Mouse (Mus musculus): ENCODE data around the gene Prkcg. TPM values are rescaled to one million over a fixed set of nuclear protein-coding genes. Genes with fewer than 3 reads are reported as not detected.

Prkcg gene
- polyA plus RNA-seq, 1 experiment from 2014 or later = 0.35 TPM

DNA sequence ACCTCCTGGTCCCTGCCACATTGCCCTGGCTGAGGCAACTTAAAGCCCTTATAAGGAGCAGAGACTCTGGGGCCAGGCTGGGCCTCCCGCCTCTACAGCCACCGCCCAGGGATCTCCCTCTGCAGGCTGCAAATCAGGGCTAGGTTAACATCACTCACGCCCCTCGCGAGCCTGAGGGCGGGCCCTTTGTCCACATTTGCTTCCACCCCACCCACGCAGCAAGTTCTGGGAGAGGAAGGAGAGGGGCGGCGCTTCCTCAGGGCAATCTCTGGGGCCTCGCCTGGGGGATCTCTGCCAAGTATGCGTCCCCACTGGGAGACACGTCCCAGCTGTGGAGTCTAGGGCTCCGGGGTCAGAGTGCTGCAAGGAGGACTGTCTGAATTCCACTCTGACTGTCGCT, 3.8 kb downstream of the Prkcg start:
- peaks cover 44% of the 10 kb centered on the region for H3K4me1 ChIP-seq
- DNase-seq (ENCODE audit: low spot score) = peak; percentile 98
- no peaks in the 10 kb centered on the region for H3K27me3 ChIP-seq (ENCODE audit: insufficient read depth, poor library complexity, severe bottlenecking)
- peaks cover 40% of the 10 kb centered on the region for H3K36me3 ChIP-seq
- H3K4me3 ChIP-seq = peak overlapping the region; percentile 68
- no peaks in the 10 kb centered on the region; the same call in 1 of the 2 replicates for H3K9me3 ChIP-seq
- WGBS = under 1% methylated on average over 14 of the region's 14 CpGs
- H3K27ac ChIP-seq = peak overlapping the region; percentile 93

DNA sequence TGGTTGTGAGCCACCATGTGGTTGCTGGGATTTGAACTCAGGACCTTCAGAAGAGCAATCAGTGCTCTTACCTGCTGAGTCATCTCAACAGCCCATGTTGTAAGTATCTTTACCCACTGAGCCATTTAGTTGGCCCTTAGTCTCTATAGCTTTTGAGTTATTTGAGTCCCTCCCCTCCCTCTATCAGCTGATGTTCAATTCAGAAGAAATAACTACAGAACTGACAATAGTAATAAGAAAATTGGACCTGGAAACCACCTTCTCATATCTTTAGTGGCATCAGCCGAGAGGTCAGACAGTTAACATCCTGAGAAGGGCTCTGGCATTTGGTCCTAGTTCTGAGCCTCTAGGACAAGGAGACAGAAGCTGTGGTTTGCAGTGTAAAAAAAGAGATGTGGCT, 5.8 kb downstream of the Prkcg start:
- no peak for DNase-seq (ENCODE audit: low spot score)
- H3K27me3 ChIP-seq (ENCODE audit: insufficient read depth, poor library complexity, severe bottlenecking) = no peaks in the 10 kb centered on the region
- no peak overlapping the region for H3K27ac ChIP-seq
- H3K4me1 ChIP-seq = peaks cover 53% of the 10 kb centered on the region
- no peak overlapping the region for H3K4me3 ChIP-seq
- peaks cover 55% of the 10 kb centered on the region for H3K36me3 ChIP-seq
- H3K9me3 ChIP-seq = no peaks in the 10 kb centered on the region; the same call in 1 of the 2 replicates
- 81% methylated on average over 1 of the region's 1 CpGs for WGBS

DNA sequence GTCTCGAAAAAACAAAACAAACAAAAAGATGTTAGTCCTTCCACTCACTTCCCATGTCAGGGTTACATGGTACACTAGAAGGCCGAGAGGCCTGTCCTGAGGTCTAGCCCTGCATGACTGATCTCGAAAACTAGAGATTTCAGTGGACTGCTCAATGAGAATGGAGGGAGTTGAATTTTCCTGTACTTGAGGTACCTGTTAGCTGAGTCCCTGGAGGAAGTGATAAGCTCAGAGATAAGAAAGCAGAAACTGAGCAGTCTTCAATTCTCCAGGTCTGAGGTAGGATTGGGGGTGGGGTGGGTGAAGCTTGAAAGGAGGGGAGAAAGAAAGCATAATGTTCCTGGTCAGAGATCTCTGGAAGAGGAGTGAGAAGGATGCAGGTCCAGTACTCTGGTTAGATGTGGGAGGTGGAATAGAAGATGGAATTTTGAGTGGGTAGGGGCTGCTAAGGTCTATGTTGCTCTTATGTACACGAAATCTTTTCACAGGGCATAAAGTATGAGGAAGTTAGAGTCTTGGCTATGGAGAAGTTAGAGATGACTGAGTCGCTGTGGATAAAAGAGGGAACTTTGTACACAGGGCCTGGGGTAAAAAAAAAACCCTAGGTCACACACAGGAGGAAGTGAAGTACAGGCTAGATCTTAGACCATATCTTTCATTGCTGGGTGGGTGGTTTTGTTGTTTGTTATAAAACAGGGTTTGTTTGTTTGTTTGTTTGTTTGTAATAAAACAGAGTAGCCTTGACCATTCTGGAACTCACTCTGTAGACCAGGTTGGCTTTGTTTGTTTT, 6.5 kb downstream of the Prkcg start:
- Histone ChIP-seq H3K4me3 (no peak overlapping the region), H3K27me3 (ENCODE audit: insufficient read depth, poor library complexity, severe bottlenecking) (no peaks in the 10 kb centered on the region), H3K9me3 (no peaks in the 10 kb centered on the region; the same call in 1 of the 2 replicates), H3K4me1 (peaks cover 52% of the 10 kb centered on the region), H3K36me3 (peaks cover 61% of the 10 kb centered on the region), H3K27ac (no peak overlapping the region)
- no peak for DNase-seq (ENCODE audit: low spot score)
- WGBS = 82% methylated on average over 5 of the region's 5 CpGs

DNA sequence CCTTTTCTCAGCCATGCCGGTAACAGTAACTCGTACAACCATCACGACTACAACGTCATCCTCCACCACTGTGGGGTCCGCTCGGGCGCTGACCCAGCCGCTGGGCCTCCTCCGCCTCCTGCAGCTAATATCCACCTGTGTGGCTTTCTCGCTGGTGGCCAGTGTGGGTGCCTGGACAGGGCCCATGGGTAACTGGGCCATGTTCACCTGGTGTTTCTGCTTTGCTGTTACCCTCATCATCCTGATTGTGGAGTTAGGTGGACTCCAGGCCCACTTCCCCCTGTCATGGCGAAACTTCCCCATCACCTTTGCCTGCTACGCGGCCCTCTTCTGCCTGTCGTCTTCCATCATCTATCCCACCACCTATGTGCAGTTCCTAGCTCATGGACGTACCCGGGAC, 7.7 kb downstream of the Prkcg start:
- no peak overlapping the region for H3K4me3 ChIP-seq
- no peak overlapping the region for H3K27ac ChIP-seq
- WGBS = 91% methylated on average over 16 of the region's 16 CpGs
- H3K9me3 ChIP-seq = no peaks in the 10 kb centered on the region
- H3K4me1 ChIP-seq = peaks cover 47% of the 10 kb centered on the region
- peaks cover 61% of the 10 kb centered on the region for H3K36me3 ChIP-seq
- no peak for DNase-seq (ENCODE audit: low spot score)
- H3K27me3 ChIP-seq (ENCODE audit: insufficient read depth, poor library complexity, severe bottlenecking) = no peaks in the 10 kb centered on the region

DNA sequence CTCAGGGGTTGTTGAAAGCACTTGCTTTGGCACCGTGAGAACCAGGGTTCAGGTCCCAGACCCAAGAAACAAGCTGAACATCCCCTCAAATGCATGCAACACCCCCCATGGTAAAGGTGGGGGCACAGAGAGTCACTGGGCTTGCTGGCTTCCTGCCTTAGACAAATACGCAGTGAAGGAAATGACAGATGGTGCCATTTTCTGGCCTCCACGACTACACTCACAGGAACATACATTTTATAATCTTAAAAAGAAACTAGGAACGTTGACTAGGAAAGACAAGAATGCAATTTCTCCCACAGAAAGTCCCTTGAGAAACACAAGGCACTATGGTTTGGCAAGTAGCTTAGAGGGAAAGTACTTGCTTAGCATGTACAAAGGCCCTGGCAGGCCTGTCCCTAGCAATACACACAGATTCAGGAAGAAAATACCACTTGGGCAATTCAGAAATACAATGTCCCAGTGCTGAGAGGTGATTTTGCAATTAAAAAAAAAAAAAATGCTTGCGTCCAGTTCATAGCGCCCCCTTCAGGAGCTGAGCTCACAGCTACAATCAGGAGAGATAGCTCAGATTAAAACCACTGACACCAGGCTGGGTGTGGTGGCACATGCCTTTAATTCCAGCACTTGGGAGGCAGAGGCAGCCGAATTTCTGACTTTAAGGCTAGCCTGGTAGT, 11.1 kb downstream of the Prkcg start:
- DNase-seq (ENCODE audit: low spot score) = no peak
- Histone ChIP-seq H3K9me3 (no peaks in the 10 kb centered on the region), H3K36me3 (peaks cover 47% of the 10 kb centered on the region), H3K4me1 (peaks cover 51% of the 10 kb centered on the region), H3K4me3 (no peak overlapping the region), H3K27me3 (ENCODE audit: insufficient read depth, poor library complexity, severe bottlenecking) (peaks cover 21% of the 10 kb centered on the region), H3K27ac (no peak overlapping the region)
- WGBS = 53% methylated on average over 7 of the region's 7 CpGs

DNA sequence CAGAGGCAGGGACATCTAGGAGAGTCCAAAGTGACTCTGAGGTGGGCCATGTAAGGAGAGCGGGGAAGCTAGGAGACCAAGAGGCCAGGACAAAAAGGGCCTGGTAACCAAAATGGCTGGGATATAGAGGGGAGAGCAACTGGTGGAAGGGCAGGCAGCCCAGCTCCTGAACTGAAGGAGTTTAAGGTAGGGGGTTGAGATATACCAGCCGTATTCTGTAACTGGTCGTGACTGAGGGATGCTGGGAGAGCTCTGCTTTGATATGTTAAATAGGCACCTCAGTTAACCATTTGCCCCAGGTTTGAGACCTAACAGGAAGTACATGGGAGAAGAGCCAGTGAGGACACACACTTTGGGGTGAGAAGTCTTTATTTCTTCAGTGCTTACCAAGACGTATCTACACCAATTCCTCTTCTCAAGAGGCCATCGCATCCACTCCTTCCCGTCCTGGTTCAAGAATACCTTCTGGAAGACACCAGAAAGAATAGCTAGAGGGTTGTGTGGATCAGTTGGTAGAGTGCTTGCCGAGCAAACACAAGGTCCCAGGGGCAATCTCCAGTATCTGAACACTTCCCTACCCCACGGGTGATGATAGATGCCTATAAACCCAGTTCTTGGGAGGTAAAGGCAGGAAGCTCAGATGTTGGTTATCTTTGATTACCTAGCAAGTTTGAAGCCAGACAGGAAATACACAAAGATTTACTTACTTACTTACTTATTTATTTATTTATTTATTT, 12.1 kb downstream of the Prkcg start:
- Histone ChIP-seq H3K4me1 (peaks cover 49% of the 10 kb centered on the region), H3K36me3 (peaks cover 38% of the 10 kb centered on the region), H3K27me3 (ENCODE audit: insufficient read depth, poor library complexity, severe bottlenecking) (peaks cover 31% of the 10 kb centered on the region), H3K27ac (no peak overlapping the region), H3K9me3 (no peaks in the 10 kb centered on the region), H3K4me3 (peak overlapping the region; percentile 60; the same call in 1 of the 2 replicates)
- no peak for DNase-seq (ENCODE audit: low spot score)
- WGBS = 48% methylated on average over 8 of the region's 8 CpGs

DNA sequence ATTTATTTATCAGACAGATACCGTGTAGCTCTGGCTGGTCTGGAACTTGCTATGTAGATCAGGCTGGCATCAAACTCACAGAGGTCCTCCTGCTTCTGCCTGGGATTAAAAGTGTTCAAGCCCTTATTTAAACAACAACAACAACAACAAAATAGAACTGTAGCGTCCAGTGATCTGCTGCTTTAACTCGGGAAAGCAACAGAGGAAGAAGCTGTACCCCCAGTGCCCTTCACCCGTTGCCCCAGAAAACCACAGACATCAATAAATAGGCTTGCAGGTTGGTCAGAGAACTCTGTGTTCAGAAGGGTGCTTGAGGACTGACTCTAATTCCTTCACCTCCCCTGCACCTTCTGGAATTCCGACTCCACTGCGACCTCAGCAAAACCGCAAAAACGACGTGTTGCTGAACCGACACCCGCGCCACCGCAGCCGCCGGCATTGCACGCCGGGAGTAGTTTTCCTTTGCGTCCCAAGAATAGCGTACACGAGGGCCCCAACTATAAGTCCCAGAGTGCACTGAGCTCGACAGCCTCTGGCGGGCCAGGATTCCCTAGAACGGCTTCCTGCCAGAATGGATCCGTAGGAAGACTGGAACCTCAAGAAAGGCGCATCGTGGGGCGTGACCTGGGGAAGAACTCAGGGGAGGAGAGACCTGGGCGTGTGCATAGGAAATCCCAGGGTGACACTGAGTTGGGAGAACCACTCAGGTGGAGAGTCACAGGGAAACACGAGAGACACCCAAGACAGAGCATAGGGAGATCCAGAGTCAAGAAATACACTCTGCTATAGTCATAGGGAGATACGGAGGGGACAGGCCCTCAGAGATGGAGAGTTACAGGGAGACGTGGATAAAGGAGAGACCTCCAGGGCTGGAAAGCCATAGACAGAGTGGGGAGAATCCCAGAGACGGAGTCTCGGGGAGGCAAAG, 12.9 kb downstream of the Prkcg start:
- H3K27ac ChIP-seq = peak overlapping the region; percentile 79
- peak overlapping the region; percentile 60 for H3K4me3 ChIP-seq
- H3K9me3 ChIP-seq = no peaks in the 10 kb centered on the region
- peaks cover 29% of the 10 kb centered on the region for H3K36me3 ChIP-seq
- WGBS = 5% methylated on average over 33 of the region's 33 CpGs
- DNase-seq (ENCODE audit: low spot score) = peak; percentile 82
- H3K4me1 ChIP-seq = peaks cover 46% of the 10 kb centered on the region
- H3K27me3 ChIP-seq (ENCODE audit: insufficient read depth, poor library complexity, severe bottlenecking) = peaks cover 32% of the 10 kb centered on the region

DNA sequence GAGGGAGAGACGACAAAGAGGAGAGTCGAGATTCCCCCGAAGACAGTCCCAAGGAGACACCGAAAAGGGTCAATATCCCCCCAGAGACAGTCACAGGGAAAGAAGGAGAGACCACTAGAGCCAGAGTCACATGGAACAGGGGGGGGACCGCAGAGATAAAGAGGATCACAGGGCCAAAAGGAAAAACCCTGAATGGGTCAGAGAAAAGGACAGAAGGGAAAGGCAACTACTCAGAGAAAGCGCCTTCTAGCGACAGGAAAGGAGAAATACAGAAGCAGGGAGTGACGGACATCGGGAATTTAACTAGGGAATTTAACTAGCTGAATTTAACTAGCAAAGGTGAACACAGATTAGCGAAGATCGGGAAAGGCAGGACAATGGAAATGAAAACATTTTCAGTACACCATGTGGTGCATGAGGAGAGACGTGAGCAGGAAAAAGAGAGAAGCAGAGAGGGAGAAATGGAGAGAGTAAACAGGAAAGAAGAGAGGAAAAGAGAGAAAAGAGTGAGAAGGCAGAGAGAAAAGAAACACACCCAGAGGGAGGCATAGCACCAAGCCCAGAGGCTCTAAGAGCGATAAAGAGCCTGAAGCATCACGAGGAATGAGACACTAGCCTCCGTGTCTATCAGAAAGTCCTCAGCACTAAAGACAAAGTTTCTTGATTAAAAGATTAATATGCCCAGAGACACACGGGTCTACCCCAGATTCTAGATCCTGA, 13.7 kb downstream of the Prkcg start:
- Histone ChIP-seq H3K27me3 (ENCODE audit: insufficient read depth, poor library complexity, severe bottlenecking) (peaks cover 32% of the 10 kb centered on the region), H3K27ac (peak overlapping the region; percentile 79), H3K9me3 (no peaks in the 10 kb centered on the region), H3K36me3 (peaks cover 21% of the 10 kb centered on the region), H3K4me1 (peaks cover 37% of the 10 kb centered on the region), H3K4me3 (peak overlapping the region; percentile 60)
- WGBS = 3% methylated on average over 16 of the region's 16 CpGs
- DNase-seq (ENCODE audit: low spot score) = no peak

DNA sequence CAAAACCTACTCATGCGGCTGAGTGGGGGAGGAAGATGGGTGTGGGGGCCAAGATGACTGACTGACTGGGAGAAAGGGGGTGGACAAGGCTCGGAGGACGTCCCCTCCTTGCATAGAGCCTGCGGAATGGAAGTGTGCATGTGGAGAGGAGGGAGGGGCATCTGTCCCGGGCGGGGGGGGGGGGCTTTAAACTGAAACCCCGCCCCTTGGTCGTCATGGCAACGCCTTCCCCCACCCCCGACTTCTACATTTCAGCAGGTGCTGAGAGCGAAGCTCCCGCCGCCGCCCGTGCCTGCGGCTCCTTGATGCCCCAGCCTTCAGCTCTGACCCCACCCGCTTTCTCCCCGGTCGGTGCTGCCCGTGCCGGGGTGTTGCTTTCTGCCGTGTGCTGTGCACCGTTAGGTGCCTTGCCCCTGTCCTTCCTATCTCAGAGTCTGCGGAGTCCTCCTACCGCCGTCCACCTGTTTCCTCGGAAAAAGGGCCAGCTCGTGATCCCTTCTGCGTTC, 14.3 kb downstream of the Prkcg start:
- Histone ChIP-seq H3K27ac (0 out of 2 replicates have a peak overlapping the region, but pooled peaks have one; percentile 2), H3K36me3 (peaks cover 15% of the 10 kb centered on the region), H3K9me3 (no peaks in the 10 kb centered on the region), H3K4me1 (peaks cover 31% of the 10 kb centered on the region), H3K4me3 (peak overlapping the region; percentile 60), H3K27me3 (ENCODE audit: insufficient read depth, poor library complexity, severe bottlenecking) (peaks cover 32% of the 10 kb centered on the region)
- peak; percentile 76 for DNase-seq (ENCODE audit: low spot score)
- WGBS = under 1% methylated on average over 25 of the region's 29 CpGs

DNA sequence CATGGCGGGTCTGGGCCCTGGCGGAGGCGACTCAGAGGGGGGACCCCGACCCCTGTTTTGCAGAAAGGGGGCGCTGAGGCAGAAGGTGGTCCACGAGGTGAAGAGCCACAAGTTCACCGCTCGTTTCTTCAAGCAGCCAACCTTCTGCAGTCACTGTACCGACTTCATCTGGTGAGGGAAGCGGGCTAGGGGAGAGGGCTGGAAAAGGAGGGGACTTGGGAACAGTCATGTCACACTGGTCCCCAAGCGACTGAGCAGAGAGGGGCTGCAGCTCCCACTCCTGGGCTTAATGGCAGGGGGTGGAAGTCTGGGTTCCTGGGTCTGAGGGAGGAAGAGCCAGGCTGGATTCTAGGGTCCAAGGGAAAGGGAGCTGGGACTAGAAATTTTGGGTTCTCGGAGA, 14.8 kb downstream of the Prkcg start:
- Histone ChIP-seq H3K9me3 (no peaks in the 10 kb centered on the region), H3K4me1 (peaks cover 27% of the 10 kb centered on the region), H3K36me3 (peaks cover 13% of the 10 kb centered on the region), H3K4me3 (peak overlapping the region; percentile 60), H3K27me3 (ENCODE audit: insufficient read depth, poor library complexity, severe bottlenecking) (peaks cover 35% of the 10 kb centered on the region), H3K27ac (0 out of 2 replicates have a peak overlapping the region, but pooled peaks have one; percentile 2)
- no peak for DNase-seq (ENCODE audit: low spot score)
- WGBS = 5% methylated on average over 12 of the region's 12 CpGs

DNA sequence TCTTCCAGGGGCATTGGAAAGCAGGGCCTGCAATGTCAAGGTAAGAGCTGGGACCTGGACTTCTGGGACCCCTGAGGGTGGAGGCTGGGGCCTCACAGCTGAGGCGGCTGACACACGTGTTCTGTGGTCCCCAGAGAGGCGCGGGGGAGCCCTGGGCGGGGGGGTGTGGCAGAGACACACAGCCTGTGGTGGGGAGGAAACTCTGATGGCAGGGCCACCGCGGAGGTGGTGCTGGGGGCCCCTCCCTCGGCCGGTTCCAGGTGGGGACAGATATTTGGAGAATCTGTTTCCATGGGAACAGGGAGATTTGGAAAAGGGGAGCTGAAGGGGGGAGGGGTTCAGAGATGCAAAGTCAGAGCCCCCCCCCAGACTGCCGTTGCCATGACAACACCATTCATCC, 15.3 kb downstream of the Prkcg start:
- peaks cover 11% of the 10 kb centered on the region for H3K36me3 ChIP-seq
- WGBS = 6% methylated on average over 10 of the region's 10 CpGs
- no peak for DNase-seq (ENCODE audit: low spot score)
- H3K27me3 ChIP-seq (ENCODE audit: insufficient read depth, poor library complexity, severe bottlenecking) = peaks cover 40% of the 10 kb centered on the region
- H3K4me1 ChIP-seq = peaks cover 26% of the 10 kb centered on the region
- H3K4me3 ChIP-seq = peak overlapping the region; percentile 60; the same call in 1 of the 2 replicates
- H3K9me3 ChIP-seq = no peaks in the 10 kb centered on the region
- H3K27ac ChIP-seq = no peak overlapping the region

Data from heart, embryonic 10.5 days (tissue).